Mouse (Mus musculus): ENCODE measurements around the gene Telo2.

DNA sequence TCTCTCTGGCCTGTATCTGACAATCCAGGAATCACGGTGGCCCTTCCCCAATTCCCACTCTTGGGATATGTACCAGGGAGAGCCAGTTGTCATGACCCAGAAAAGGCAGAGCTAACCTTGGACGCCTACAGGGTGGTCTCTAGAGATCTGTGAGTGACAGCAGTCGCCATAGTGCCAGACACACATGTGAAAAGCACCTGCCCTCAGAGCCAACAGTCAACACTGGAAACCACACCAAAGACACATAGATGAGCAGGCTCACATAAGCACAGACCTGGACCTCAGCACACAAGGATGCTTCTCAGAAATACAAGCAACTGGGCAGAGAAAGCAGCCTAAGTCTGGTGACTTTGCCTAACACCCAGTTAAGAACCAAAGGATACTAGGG lies 3.4 kb downstream of the Telo2 start:
- no peak for TF ChIP-seq CTCF (IDR thresholded peaks at IDR 0.05; ENCODE audit: low read depth)
- no peak for TF ChIP-seq EP300 (optimal IDR thresholded peaks at IDR 0.05)
